Mouse (Mus musculus) CH12.LX (cell line): ENCODE data around the gene Eps15l1.

Experiments
- CTCF ChIP-seq, 2 experiments: IDR thresholded peaks in 1 of 2; conservative IDR thresholded peaks in 1 of 2; 2 replicates each; pipeline ENCODE4 v1.5.1; 2011 to 2012; ENCODE audit warnings: low read depth in 2 of 2, low read length in 2 of 2, improper control_type of control experiment in 1 of 2, inconsistent platforms in 1 of 2, mild to moderate bottlenecking in 1 of 2, moderate library complexity in 1 of 2
- ELF1 ChIP-seq: IDR thresholded peaks from 2 replicates; pipeline ENCODE4 v1.6.1; 2014; ENCODE audit warnings: low read depth, mild to moderate bottlenecking, inconsistent platforms, low read length, improper control_type of control experiment
- ETS1 ChIP-seq: conservative IDR thresholded peaks from 2 replicates; pipeline ENCODE4 v1.6.1; 2012; ENCODE audit warnings: low read depth, mild to moderate bottlenecking, inconsistent platforms, low read length, improper control_type of control experiment, moderate library complexity
- IRF4 ChIP-seq: IDR thresholded peaks from 2 replicates; pipeline ENCODE4 v1.6.1; 2014; ENCODE audit warnings: low read depth, mild to moderate bottlenecking, inconsistent platforms, low read length, improper control_type of control experiment
- NRF1 ChIP-seq: IDR thresholded peaks from 2 replicates; pipeline ENCODE4 v1.6.1; 2014; ENCODE audit warnings: low read depth, mild to moderate bottlenecking, inconsistent platforms, low read length, improper control_type of control experiment, moderate library complexity
- POLR2A ChIP-seq: IDR thresholded peaks from 2 replicates; pipeline ENCODE4 v1.6.1; 2011; ENCODE audit warnings: low read depth, mild to moderate bottlenecking, improper control_type of control experiment, low read length
- SIN3A ChIP-seq: IDR thresholded peaks from 2 replicates; pipeline ENCODE4 v1.6.1; 2012; ENCODE audit warnings: low read length, improper control_type of control experiment, inconsistent platforms
- USF2 ChIP-seq: conservative IDR thresholded peaks from 2 replicates; pipeline ENCODE4 v1.6.1; 2011; ENCODE audit warnings: low read depth, low read length, improper control_type of control experiment
- ZKSCAN1 ChIP-seq: IDR thresholded peaks from 2 replicates; pipeline ENCODE4 v1.6.1; 2012; ENCODE audit warnings: low read depth, inconsistent platforms, low read length, improper control_type of control experiment, borderline replicate concordance

- TF ChIP-seq USF2 (no peak), POLR2A (no peak), SIN3A (no peak), IRF4 (no peak), ETS1 (no peak), NRF1 (no peak), CTCF (conservative IDR thresholded peaks at IDR 0.05 in 1 of 2, IDR thresholded peaks at IDR 0.05 in 1 of 2; ENCODE audit: low read depth in 2 of 2, low read length in 2 of 2) (no peak), ZKSCAN1 (no peak), ELF1 (no peak)
Observed at GRCm38 (mm10) chr8:72372311-72372710, 48.9 kb downstream of the Eps15l1 start.
